Mouse (Mus musculus) myocyte (in vitro differentiated cells): Measurements from ENCODE around the gene Prmt7.

Experiments
- E2F4 ChIP-seq: IDR thresholded peaks from one replicate; pipeline ENCODE4 v1.6.1; 2011; ENCODE audit warnings: mild to moderate bottlenecking, control low read depth, moderate library complexity; ENCODE audit not compliant: insufficient read depth
- POLR2A ChIP-seq: IDR thresholded peaks from one replicate; pipeline ENCODE4 v1.6.1; 2011; ENCODE audit warnings: low read depth, mild to moderate bottlenecking, control low read depth, moderate library complexity; ENCODE audit not compliant: insufficient read length
- TCF12 ChIP-seq: IDR thresholded peaks from one replicate; pipeline ENCODE4 v1.6.1; 2011; ENCODE audit warnings: mild to moderate bottlenecking, control low read depth; ENCODE audit not compliant: poor library complexity, insufficient read depth, severe bottlenecking

GRCm38 (mm10) chr8:106250186-106250585 lies 39.5 kb downstream of the Prmt7 start:
- TF ChIP-seq E2F4 (no peak), TCF12 (no peak), POLR2A (no peak)
